Mouse (Mus musculus) layer of hippocampus, postnatal 10 days (tissue): ENCODE results near the gene Ces2a. TPM values are rescaled to one million over a fixed set of nuclear protein-coding genes. Genes with fewer than 3 reads are reported as not detected.

ENCODE experiments used
- DNase-seq, 2 experiments: peaks; one replicate each; pipeline ENCODE4 v3.0.0; 2021; ENCODE audit warnings: low spot score in 2 of 2
- long read RNA-seq: library from polyadenylated mRNA; stranded (forward); transcript quantifications from one replicate; pipeline ENCODE4 v2.0.0, GENCODE M21; 2023
- microRNA-seq, 2 experiments: library from miRNA; unstranded; fragments of <30 nt; microRNA quantifications; one replicate each; pipeline ENCODE4 v1.2.0; 2021
- total RNA-seq, 2 experiments: library from RNA; stranded (reverse); gene quantifications; 2 replicates each; pipeline ENCODE4 v1.2.3; 2021

The Ces2a gene
- total RNA-seq = not detected
- long read RNA-seq = 0 reads

DNA sequence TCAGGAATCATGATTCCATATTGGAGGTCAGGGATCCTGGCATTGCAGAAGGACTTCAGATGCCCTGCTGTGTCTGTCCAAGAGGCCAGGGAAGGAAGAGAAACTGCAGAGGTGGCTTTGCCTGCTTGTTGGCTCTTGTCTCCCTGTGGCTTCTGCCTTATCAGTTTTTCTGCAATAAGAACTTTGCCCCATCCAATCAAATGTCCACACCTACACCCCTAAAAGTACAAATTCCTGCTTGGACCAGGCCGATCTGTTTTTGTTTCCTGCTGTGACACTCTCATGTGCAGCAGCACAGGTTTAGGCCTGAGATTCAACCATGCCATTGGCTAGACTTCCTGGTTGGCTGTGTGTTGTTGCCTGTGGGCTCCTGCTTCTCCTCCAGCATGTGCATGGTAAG is at the start of gene Ces2a:
Ces2a (plus strand) TSS at position 251 of the 400 bp plus-strand sequence.
- DNase-seq = no peak

DNA sequence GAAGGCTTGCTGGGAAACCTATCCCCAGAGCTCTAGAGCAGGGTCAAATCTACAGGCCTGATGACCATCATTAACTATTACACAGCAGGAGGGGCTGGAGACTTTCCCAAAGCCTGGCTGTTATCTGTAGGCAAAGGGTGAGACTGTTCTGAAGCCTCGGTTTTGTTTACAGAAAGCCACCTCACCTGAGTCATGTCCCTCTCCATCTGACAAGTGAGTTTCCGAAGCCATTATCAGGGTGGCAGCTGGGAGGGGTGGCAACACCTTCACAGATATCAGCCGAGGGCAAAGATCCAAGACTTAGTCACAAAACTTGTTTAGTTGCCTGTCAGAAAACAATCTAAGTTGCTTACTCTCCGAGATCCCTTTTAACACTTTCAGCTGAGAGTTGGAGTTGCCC is 45.4 kb upstream of the Ces2a start:
- DNase-seq = no peak

- no peak for DNase-seq
Observed at GRCm38 (mm10) chr8:104698556-104698955, 35.2 kb upstream of the Ces2a start.

GRCm38 (mm10) chr8:104701900-104702299 is 31.9 kb upstream of the Ces2a start:
- DNase-seq = no peak

DNA sequence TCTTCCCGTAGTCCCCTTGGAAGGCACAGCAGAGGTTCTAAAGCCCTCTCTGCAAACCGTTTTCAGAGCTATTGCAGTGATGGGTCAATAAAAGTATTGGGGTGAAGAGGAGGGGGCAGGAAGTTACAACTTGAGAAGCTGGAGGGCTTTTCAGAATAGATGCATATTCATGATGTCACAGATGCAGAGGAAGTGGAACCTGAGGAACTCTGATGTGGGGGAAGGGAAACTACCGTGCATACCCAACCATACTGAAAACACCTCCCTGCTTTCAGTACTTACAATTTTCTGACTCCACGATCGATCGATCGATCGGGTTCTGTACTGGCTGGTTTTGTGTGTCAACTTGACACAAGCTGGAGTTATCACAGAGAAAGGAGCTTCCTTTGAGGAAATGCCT is 12.6 kb upstream of the Ces2a start:
- DNase-seq = no peak

DNA sequence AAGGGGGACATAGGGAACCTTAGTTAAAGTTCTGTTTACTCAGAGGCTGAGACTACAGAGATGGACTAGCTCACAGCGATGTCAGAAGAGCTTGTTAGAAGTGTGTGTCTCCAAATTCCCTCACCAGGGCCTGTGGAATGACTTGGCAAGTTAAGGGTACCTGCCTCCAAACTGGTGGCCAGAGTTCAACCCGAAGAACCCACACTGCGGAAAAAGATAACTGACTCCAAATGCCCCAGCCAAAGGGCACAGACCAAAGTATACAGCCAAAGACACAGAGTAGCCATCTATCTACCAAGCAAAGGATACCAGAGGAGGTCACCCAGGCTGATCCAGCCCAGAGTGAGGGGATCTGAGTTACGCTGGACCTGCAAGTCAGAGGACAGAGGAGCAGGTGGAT is 2.4 kb upstream of the Ces2a start:
- DNase-seq = no peak

DNA sequence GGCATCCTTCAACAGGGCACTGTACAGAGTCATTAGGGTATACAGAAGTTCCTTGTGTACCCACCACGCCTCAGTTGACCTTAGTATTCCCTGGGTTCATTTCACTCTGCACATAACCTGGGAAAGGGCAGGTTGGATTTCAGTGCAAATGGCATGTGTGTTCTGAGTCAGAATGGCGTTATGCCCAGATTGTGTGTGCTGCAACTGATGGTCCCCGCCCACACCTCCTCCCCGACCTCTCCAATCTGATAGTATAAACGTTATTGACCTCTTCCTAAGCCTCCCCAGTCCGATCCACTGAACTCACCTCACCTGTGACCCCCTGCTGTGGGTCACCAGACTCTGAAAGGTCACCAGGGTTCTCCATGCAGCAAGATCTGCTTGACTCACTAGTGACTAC is 1.8 kb upstream of the Ces2a start:
- peak; percentile 10 to 19 for DNase-seq

GRCm38 (mm10) chr8:104742039-104742438 is 8.2 kb downstream of the Ces2a start:
- DNase-seq = no peak

GRCm38 (mm10) chr8:104743410-104743809 is 9.6 kb downstream of the Ces2a start:
- DNase-seq = no peak

GRCm38 (mm10) chr8:104752818-104753217 is 19.0 kb downstream of the Ces2a start:
- DNase-seq = no peak

DNA sequence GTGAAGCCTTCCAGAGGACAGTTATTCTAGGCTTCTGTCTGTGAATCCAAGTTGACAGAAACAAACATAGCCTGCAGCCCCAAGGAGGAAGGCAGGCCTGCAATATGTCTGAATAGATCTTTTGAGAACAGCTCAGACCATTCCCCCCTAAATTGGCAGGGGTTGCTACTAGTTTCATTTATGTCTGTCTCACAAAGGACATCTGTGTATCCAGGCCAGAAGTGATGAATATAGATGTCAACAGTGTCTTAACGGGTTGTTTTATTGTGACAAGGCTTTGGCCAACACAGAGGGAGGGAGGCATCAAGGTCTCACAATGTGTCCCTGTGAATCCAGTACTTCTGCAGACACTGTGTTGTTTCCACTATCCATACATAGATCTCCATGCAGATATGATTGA is 23.8 kb downstream of the Ces2a start:
- DNase-seq = no peak

- peak in 1 of 2 experiments; percentile 39 for DNase-seq
Observed at GRCm38 (mm10) chr8:104758209-104758608, 24.4 kb downstream of the Ces2a start.

DNA sequence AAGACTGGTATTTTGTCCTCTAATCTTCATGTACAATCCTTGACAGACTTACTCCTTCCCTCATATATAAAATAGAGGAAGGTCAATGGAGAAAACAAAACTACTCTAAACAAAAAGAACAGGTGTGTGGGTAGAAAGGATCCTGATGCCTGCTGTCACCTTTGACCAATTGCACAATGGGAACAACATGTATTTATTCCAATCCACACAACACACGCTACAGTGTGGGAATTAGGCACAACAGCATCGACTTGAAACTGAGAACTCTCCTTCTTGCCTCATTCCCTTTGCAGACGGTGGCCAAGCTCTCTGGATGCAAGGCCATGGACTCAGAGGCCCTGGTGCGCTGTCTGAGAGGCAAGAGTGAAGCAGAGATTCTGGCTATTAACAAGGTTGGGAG is 27.3 kb downstream of the Ces2a start:
- DNase-seq = no peak

DNA sequence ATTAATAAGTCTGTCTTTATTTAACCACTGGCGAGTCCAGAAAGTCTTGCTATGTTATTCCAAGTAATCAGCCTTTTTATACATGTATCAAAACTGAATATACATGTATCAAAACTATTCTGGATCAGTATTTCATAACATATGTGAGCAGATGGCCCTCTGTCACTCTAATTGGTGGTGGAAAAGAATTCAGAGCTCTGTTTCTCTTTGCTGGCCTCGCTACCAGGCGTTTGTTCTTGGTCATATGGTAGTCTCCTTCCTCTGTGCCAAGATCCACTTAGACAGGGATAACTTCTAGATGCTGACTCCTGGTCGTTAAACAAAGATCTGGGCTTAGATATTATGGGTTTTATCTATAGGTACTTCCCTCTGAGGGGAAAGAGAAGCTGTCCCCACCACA is 32.7 kb downstream of the Ces2a start:
- no peak for DNase-seq

DNA sequence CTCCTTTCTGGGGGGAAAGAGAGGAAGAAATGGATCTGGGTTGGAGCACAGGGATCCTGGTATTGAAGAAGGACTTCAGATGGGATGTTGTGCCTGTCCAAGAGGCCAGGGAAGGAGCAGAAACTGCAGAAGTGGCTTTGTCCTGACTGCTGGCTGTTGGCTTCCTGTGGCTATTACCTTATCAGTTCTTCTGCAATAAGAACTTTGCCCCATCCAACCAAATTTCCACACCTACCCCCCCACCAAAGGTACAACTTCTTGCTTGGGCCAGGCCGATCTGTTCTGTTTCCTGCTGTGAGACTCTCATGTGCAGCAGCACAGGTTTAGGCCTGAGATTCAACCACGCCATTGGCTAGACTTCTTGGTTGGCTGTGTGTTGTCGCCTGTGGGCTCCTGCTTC is 36.6 kb downstream of the Ces2a start:
- DNase-seq = no peak

GRCm38 (mm10) chr8:104787049-104787448 is 53.2 kb downstream of the Ces2a start:
- DNase-seq = no peak

DNA sequence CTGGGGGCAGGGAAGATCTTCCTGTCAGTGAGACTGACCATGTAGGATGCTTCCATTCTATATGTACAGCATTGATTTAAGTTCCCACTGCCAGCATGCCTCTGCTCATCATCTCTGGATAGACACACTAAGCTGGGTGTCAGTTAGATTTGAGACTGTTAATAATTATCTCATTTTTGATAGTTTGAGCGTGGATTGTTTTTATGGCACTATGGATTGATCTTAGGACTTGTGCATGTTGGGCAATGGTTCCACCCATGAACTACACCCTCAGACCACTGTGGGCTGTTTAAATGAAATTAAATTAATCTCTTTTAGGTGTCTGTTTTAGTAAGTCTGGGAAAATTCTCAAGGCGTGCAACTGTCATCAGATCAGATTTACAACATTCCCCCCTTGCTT is 55.1 kb downstream of the Ces2a start:
- no peak for DNase-seq

DNA sequence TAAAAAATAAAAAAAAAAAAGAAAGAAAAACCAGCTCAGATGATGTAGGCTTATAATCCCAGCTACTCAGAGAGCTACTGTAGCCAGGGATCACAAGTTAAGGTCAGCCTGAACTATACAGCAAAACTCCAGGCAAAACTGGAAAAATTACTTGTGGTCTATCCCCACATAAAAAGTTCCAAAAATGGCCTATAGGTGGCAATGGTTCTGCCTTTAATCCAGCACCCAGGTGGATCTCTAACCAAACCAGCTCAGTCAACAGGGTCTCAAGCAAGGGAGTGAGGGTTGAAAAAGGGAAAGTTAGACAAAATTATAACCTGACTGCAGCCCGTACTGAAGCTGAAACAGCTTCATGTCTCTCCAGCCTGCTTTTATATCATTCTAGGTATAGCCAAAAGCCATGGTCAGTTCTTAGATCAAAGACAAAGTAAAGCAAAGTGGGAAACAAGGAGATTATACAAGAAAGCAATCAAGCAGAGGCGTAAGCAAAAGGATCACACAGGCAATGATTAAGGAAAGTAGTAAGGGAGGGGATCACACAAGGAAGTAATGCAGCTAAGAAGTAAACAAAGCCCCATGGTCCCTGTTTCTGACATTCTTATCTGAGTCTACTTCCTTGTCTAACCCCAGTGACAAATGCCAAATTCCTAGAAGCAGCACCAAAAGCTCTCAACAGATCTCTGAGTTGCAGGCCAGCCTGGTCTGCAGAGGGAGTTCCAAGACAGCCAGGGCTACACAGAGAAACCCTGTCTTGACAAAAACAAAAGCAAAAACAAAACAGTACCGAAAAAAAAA is 56.3 kb downstream of the Ces2a start:
- DNase-seq = no peak

Small RNA genes within 50 kb of the gene (microRNA-seq; reads per million reads assigned to microRNA genes)
- 0 reads per million in 2 experiments for gene Gm44328

Other genes with a start within 250 kb of the Ces2a start
- gene Terb1, start 224.1 kb upstream of the Ces2a start, total RNA-seq = under 1 TPM; 0.54 to 0.96 TPM
- 10 to 100 TPM; 49.9 to 52.4 TPM for gene Nae1, start 199.4 kb upstream of the Ces2a start, total RNA-seq
- gene Car7, start 199.3 kb upstream of the Ces2a start, total RNA-seq = 10 to 100 TPM; 13.5 to 18.2 TPM
- 1 to 10 TPM; 9.0 to 9.2 TPM for gene Pdp2, start 142.6 kb upstream of the Ces2a start, total RNA-seq
- gene Cdh16, start 109.6 kb upstream of the Ces2a start, total RNA-seq = not detected
- 1 to 10 TPM; 2.0 to 2.5 TPM for gene Rrad, start 102.7 kb upstream of the Ces2a start, total RNA-seq
- gene Ciao2b, start 92.0 kb upstream of the Ces2a start, total RNA-seq = 10 to 100 TPM; 26.0 to 29.8 TPM
- gene Ces2b, start 97.6 kb downstream of the Ces2a start, total RNA-seq = under 1 TPM; 0.31 to 0.53 TPM
- not detected for gene Ces2c, start 113.1 kb downstream of the Ces2a start, total RNA-seq
- under 1 TPM in 1 of 2 experiments, not detected in 1; 0.16 TPM for gene Ces2e, start 192.3 kb downstream of the Ces2a start, total RNA-seq
- gene Ces2f, start 213.4 kb downstream of the Ces2a start, total RNA-seq = not detected
- gene Ces2g, start 227.7 kb downstream of the Ces2a start, total RNA-seq = under 1 TPM; 0.16 to 0.21 TPM